Mouse (Mus musculus): ENCODE results near the gene Sult2b1.

GRCm38 (mm10) chr7:45716460-45716857 is 68.0 kb downstream of the Sult2b1 start:
- no peak for TF ChIP-seq CTCF (conservative IDR thresholded peaks at IDR 0.05; ENCODE audit: low read length)
- no peak for TF ChIP-seq NANOG (IDR thresholded peaks at IDR 0.05; ENCODE audit: borderline replicate concordance, low read length)

Measured in E14TG2a.4 (cell line).